Mouse (Mus musculus) liver, embryonic 14.5 days (tissue): ENCODE data around the gene Ppp1r36. TPM values are rescaled to one million over a fixed set of nuclear protein-coding genes. Genes with fewer than 3 reads are reported as not detected.

Experiments
- ATAC-seq: fragments of 200-750 bp; cut with Nextera tagmentation; 2 replicates; pipeline ENCODE4 v1.8.0; 2017; ENCODE audit warnings: moderate number of reproducible peaks, mild to moderate bottlenecking, moderate library complexity; ENCODE audit not compliant: insufficient read depth
- DNase-seq, 3 experiments: peaks; one replicate each; pipeline ENCODE4 v3.0.0-alpha.2; 2012 to 2013; ENCODE audit warnings: low read depth in 3 of 3, low spot score in 3 of 3
- H3K27ac ChIP-seq: fragments of 300-500 bp; sonication (generic); 2 replicates; pipeline ENCODE4 v1.5.1; 2014; ENCODE audit warnings: moderate library complexity, mild to moderate bottlenecking, control low read depth, inconsistent platforms
- H3K27me3 ChIP-seq: fragments of 300-500 bp; sonication (generic); 2 replicates; pipeline ENCODE4 v1.6.1; 2014; ENCODE audit warnings: mild to moderate bottlenecking, low read length, moderate library complexity; ENCODE audit not compliant: control insufficient read depth, insufficient read depth
- H3K36me3 ChIP-seq: fragments of 300-500 bp; sonication (generic); replicated peaks from 2 replicates; pipeline ENCODE4 v1.6.1; 2014; ENCODE audit warnings: low read depth; ENCODE audit not compliant: control insufficient read depth, insufficient read depth
- H3K4me1 ChIP-seq, 2 experiments: fragments of 200-500 bp in 1 of 2; fragments of 300-500 bp in 1 of 2; sonication (generic) in 1 of 2; replicated peaks; 2 replicates each; pipeline ENCODE4 v1.6.1; 2012 to 2014; ENCODE audit warnings: antibody characterized with exemption in 1 of 2, inconsistent platforms in 1 of 2, low read length in 1 of 2; ENCODE audit not compliant: control insufficient read depth in 2 of 2, insufficient read depth in 2 of 2
- H3K4me2 ChIP-seq: fragments of 300-500 bp; sonication (generic); 2 replicates; pipeline ENCODE4 v1.6.1; 2014; ENCODE audit warnings: low read depth, mild to moderate bottlenecking, control low read depth, moderate library complexity
- H3K4me3 ChIP-seq, 2 experiments: fragments of 200-500 bp in 1 of 2; fragments of 300-500 bp in 1 of 2; sonication (generic) in 1 of 2; 2 replicates each; pipeline ENCODE4 v1.5.1; 2012 to 2014; ENCODE audit warnings: low read depth in 2 of 2, low read length in 2 of 2, mild to moderate bottlenecking in 2 of 2, control low read depth in 1 of 2, inconsistent platforms in 1 of 2, moderate library complexity in 1 of 2; ENCODE audit not compliant: insufficient read depth in 1 of 2
- H3K9ac ChIP-seq: fragments of 300-500 bp; sonication (generic); replicated peaks from 2 replicates; pipeline ENCODE4 v1.6.1; 2014; ENCODE audit warnings: mild to moderate bottlenecking, control low read depth, moderate library complexity
- H3K9me3 ChIP-seq: fragments of 300-500 bp; sonication (generic); 2 replicates; pipeline ENCODE4 v1.6.1; 2016; ENCODE audit warnings: low read length, mixed read lengths; ENCODE audit not compliant: control insufficient read depth
- CTCF ChIP-seq: IDR thresholded peaks from 2 replicates; pipeline ENCODE4 v1.5.1; 2016; ENCODE audit warnings: antibody characterized with exemption, low read depth, control low read depth
- EP300 ChIP-seq: IDR thresholded peaks from 2 replicates; pipeline ENCODE4 v1.6.1; 2016; ENCODE audit warnings: antibody characterized with exemption, low read depth
- WGBS: fragments of 180-500 bp; shearing (Covaris S2); extraction: QIAGEN DNeasy Blood & Tissue Kit; methylation state at CpG from one replicate; pipeline ENCODE4 v1.1.7; 2014; ENCODE audit not compliant: insufficient replicate concordance; 5-methylcytosine and 5-hydroxymethylcytosine counted together
- polyA plus RNA-seq, 2 experiments: library from polyadenylated mRNA; depleted of rRNA in 1 of 2; stranded (reverse) in 1 of 2; unstranded in 1 of 2; fragments of >200 nt; fragmentation: Nextera tagmentation in 1 of 2; extraction: Ambion mirVana in 1 of 2; gene quantifications; 2 replicates each; pipeline versions ENCODE4 v1.2.1 to v1.2.3; 2012 to 2014

The Ppp1r36 gene
- polyA plus RNA-seq, 2 experiments = 0.04 TPM; not detected in 1

DNA sequence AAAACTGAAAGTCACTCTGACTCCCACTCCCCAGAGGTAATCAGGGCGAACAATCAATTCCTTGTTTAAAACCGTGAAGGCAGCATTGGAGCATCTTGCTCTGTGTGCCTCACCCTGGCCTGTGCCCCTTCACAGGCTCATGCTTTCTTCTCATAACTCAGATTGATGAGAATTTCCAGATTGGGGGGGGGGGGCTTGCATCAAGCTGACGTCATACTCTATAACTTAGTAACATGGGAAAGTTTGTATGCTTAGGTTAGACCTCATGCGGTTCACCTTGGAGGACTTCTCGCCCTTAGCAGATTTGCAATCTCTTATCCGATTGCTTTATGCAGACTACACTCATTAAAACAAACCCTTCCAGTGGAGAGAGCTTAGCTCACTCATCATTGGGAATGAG, 43.3 kb upstream of the Ppp1r36 start:
- Histone ChIP-seq H3K4me3 (no peak overlapping the region), H3K27me3 (no peaks in the 10 kb centered on the region), H3K27ac (no peak overlapping the region; the same call in 1 of the 2 replicates), H3K9me3 (no peaks in the 10 kb centered on the region), H3K4me2 (0 out of 2 replicates have a peak overlapping the region, but pooled peaks have one; percentile 7), H3K4me1 (peaks cover 51 to 54% of the 10 kb centered on the region in 2 experiments), H3K9ac (no peak overlapping the region), H3K36me3 (no peaks in the 10 kb centered on the region; the same call in 1 of the 2 replicates)
- DNase-seq (no peak), ATAC-seq (no peak)
- TF ChIP-seq EP300 (no peak), CTCF (no peak)
- WGBS = 68% methylated on average over 6 of the region's 6 CpGs

DNA sequence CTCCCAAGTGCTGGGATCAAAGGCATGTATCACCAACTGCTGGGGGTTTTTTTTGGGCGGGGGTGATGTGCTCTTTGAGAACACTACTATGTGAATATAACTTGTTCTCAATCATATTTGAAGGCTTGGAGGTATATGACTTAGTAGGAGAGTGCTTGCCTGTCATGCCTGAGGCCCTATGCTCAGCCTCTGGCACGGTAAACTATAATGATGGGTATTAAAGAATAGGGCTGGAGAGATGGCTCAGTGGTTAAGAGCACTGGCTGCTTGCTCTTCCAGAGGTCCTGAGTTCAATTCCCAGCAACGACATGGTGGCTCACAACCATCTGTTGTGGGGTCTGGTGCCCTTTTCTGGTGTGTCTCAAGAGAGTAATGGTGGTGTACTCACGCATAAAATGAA, 42.4 kb upstream of the Ppp1r36 start:
- Histone ChIP-seq H3K9ac (peak overlapping the region; percentile 41), H3K4me1 (peaks cover 51 to 57% of the 10 kb centered on the region in 2 experiments), H3K27me3 (no peaks in the 10 kb centered on the region), H3K9me3 (no peaks in the 10 kb centered on the region), H3K4me3 (peak overlapping the region in 1 of 2 experiments; percentile 10; a peak in 1 of 4 replicates), H3K36me3 (no peaks in the 10 kb centered on the region; the same call in 1 of the 2 replicates), H3K4me2 (peak overlapping the region; percentile 62), H3K27ac (peak overlapping the region; percentile 55)
- ATAC-seq = no peak
- WGBS = 56% methylated on average over 4 of the region's 4 CpGs
- no peak for DNase-seq
- no peak for TF ChIP-seq CTCF
- TF ChIP-seq EP300 = no peak

DNA sequence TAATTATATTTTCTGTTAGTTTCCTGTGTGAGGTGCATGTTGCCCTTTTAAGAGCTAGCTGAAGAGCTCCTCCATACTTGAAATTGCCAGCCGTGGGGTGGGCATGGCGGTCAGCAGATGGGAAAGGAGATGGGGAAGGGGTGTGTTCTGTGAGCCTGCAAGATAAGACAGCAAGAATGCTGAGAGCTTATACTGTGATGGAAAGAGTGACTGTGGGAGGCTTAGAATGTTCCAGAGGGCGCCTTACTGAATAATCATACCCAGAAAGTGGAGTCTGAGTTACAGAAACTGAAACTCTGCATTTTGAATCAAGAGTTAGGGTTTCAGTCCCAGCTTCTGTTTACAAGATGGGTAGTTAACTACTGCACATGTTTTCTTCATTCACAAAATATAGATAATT, 41.8 kb upstream of the Ppp1r36 start:
- peak overlapping the region; percentile 41 for H3K9ac ChIP-seq
- peaks cover 51 to 61% of the 10 kb centered on the region in 2 experiments for H3K4me1 ChIP-seq
- DNase-seq = peak; percentile 59 to 71 (median 64)
- peak overlapping the region; percentile 55 for H3K27ac ChIP-seq
- H3K4me3 ChIP-seq = no peak overlapping the region
- H3K36me3 ChIP-seq = no peaks in the 10 kb centered on the region; the same call in 1 of the 2 replicates
- ATAC-seq = peak; percentile 66
- no peaks in the 10 kb centered on the region for H3K27me3 ChIP-seq
- H3K4me2 ChIP-seq = peak overlapping the region; percentile 62
- TF ChIP-seq EP300 (peak; percentile 83), CTCF (no peak)
- WGBS = 17% methylated on average over 3 of the region's 3 CpGs
- H3K9me3 ChIP-seq = no peaks in the 10 kb centered on the region

DNA sequence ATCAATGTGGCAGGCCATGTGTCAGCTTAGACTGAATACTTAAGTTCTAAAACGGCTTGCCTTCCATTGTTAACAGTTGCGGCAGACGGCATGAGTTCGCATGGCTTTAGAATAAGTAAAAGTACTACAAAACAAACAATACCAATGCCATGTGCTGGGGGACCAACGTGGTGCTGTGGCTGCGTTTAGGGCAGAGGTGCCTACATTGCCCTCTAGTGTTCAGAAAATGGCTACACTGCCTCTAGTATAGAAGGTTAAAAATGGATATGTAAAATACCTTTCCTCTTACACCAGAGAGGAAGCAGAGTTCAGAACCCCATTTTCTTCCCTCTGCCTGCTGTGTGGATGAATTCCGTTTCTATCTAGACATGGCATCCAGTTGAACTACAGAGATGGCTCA, 40.7 kb upstream of the Ppp1r36 start:
- no peaks in the 10 kb centered on the region for H3K27me3 ChIP-seq
- no peaks in the 10 kb centered on the region for H3K9me3 ChIP-seq
- 14% methylated on average over 7 of the region's 7 CpGs for WGBS
- peak overlapping the region; percentile 62 for H3K4me2 ChIP-seq
- peak overlapping the region; percentile 7 for H3K27ac ChIP-seq
- no peaks in the 10 kb centered on the region; the same call in 1 of the 2 replicates for H3K36me3 ChIP-seq
- ATAC-seq (peak; percentile 50; the same call in 1 of the 2 replicates), DNase-seq (peak in 1 of 3 experiments; percentile 44)
- H3K4me3 ChIP-seq = no peak overlapping the region
- TF ChIP-seq CTCF = peak; percentile 92
- TF ChIP-seq EP300 = no peak
- peak overlapping the region; percentile 36; the same call in 1 of the 2 replicates for H3K9ac ChIP-seq
- H3K4me1 ChIP-seq = peaks cover 49 to 61% of the 10 kb centered on the region in 2 experiments

DNA sequence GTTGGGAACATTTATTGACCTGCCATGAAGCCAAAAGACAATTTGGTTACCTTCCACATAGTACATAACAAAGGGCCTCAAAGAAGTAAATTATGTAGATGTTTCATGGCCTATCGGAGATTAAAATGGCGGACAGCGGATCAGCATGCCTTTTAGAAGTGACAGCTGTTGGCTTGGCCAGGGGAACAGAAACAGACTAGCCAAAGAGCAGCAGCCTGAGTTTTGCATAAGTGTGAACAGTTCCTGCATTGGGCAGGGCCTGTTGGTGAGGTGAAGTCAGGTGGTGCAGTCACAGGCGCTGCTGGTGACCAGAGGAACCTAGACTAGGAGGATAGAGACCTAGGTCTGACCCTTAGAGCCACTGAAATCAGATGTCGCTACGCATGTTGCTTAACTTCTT, 40.3 kb upstream of the Ppp1r36 start:
- Histone ChIP-seq H3K36me3 (no peaks in the 10 kb centered on the region; the same call in 1 of the 2 replicates), H3K4me2 (peak overlapping the region; percentile 22; the same call in 1 of the 2 replicates), H3K9ac (no peak overlapping the region), H3K9me3 (no peaks in the 10 kb centered on the region), H3K27ac (no peak overlapping the region), H3K4me1 (peaks cover 45 to 59% of the 10 kb centered on the region in 2 experiments), H3K27me3 (no peaks in the 10 kb centered on the region), H3K4me3 (no peak overlapping the region)
- DNase-seq (no peak), ATAC-seq (no peak)
- whole genome bisulfite sequencing = 89% methylated on average over 6 of the region's 6 CpGs
- no peak for TF ChIP-seq CTCF
- no peak for TF ChIP-seq EP300
